Mouse (Mus musculus) brain, embryonic 14.5 days (tissue): ENCODE measurements around the gene Abhd10. TPM values are rescaled to one million over a fixed set of nuclear protein-coding genes. Genes with fewer than 3 reads are reported as not detected.

Experiments
- DNase-seq: peaks from one replicate; pipeline ENCODE4 v3.0.0-alpha.2; 2011; ENCODE audit warnings: low read depth
- CTCF ChIP-seq: fragments of 200-500 bp; IDR thresholded peaks from 2 replicates; pipeline ENCODE4 v1.5.1; 2012; ENCODE audit warnings: inconsistent platforms, mild to moderate bottlenecking, moderate library complexity, borderline replicate concordance; ENCODE audit not compliant: insufficient read depth, insufficient read length; ENCODE audit errors: extremely low read depth
- POLR2A ChIP-seq: fragments of 200-500 bp; IDR thresholded peaks from 2 replicates; pipeline ENCODE4 v1.6.1; 2012; ENCODE audit warnings: mild to moderate bottlenecking, inconsistent platforms, borderline replicate concordance; ENCODE audit not compliant: poor library complexity, insufficient read depth, insufficient read length, severe bottlenecking; ENCODE audit errors: extremely low read depth
- polyA plus RNA-seq: library from polyadenylated mRNA; depleted of rRNA; stranded (reverse); fragments of >200 nt; gene quantifications from 2 replicates; pipeline ENCODE4 v1.2.3, GENCODE M21; 2012

The Abhd10 gene
- polyA plus RNA-seq, 1 experiment, result 29.3 TPM

DNA sequence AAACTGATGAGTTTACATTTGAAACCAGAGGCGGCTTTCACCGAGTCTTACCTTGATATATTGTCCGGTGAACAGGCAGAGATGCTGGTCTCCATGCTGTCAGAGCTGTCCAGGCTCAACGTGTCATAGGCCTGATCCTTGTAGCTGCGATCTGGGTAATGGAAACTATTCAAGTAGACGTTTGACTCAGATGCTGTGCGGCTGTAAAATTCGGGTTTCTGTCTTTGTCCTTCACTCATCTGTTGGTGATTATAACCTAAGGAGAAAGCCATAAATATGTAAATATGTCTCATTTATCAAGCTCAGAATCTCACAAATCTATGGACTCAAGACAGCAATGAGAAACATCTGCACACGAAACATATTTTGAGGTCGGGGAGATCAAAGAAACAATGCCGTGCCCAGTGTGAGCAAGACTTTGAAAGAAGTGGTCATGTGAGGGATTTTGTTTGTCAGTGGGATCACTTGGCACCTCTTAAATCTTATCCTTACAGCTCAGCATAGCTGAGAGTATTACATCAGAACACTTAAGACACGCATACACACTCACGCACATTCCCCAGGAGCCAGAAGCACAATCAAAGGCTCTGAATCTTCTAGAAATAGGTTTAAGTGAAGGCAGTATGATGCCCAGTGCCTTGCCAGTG, 20.2 kb upstream of the Abhd10 start:
- TF ChIP-seq CTCF (no peak), POLR2A (no peak)
- no peak for DNase-seq

- TF ChIP-seq CTCF (0 out of 2 replicates have a peak, but pooled peaks have one; percentile 7), POLR2A (no peak)
- DNase-seq, result no peak
Observed at GRCm38 (mm10) chr16:45761425-45761824, 18.7 kb upstream of the Abhd10 start.

DNA sequence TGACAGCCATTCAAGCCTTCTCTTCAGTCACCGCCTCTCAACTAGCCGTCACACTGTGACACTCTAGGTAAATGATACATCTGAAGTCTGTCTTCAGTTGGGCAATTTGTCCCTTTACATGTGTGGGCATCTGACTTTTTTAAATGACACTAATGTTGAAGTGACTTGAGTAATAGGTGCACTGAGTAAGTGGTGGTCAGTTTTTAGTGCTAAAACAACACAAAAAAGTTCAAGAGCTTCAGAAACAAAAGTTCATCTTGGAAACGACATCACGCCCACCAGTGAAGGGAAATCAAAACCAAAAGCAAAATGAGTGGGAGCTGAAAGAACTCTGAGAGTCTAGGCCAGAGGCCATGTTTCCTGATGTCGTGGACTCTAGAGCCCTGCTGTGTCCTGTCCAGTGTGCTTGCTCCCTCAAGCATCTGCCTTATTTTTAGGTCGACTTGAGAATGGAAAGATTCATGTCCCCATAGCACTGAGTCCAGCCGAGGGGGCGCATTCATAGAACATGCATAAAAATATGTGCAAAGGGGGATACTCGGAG, 16.0 kb upstream of the Abhd10 start:
- no peak for DNase-seq
- TF ChIP-seq POLR2A, result no peak

- no peak for DNase-seq
Observed at GRCm38 (mm10) chr16:45757421-45758078, 14.8 kb upstream of the Abhd10 start.

DNA sequence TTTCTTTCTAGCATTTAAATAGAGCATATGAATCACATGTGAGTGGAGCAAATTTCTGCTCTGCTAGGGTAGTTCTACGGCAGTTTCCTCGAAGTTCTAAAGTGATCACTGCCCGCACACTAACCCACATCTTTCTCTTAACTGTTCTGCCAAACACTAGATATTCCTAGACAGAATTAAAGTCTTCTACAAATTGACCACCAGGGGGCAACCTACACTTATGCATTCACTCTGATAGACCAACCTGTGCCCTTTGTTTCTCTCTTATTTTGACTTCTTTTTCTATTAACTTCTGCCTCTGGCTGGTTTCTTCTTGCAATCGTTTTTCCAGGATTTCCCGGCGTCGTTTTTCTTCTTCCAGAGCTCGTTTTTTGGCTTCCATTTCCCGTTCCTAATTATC, 14.1 kb upstream of the Abhd10 start:
- peak; percentile 45 for TF ChIP-seq CTCF
- TF ChIP-seq POLR2A, result no peak
- DNase-seq, result peak; percentile 87

More at GRCm38 (mm10) chr16:45757421-45758078, 14.8 kb upstream of the Abhd10 start:
- TF ChIP-seq POLR2A (no peak), CTCF (no peak)

GRCm38 (mm10) chr16:45743591-45744144, 913 bp upstream of the Abhd10 start:
- no peak for DNase-seq
- TF ChIP-seq POLR2A (no peak), CTCF (no peak)

DNA sequence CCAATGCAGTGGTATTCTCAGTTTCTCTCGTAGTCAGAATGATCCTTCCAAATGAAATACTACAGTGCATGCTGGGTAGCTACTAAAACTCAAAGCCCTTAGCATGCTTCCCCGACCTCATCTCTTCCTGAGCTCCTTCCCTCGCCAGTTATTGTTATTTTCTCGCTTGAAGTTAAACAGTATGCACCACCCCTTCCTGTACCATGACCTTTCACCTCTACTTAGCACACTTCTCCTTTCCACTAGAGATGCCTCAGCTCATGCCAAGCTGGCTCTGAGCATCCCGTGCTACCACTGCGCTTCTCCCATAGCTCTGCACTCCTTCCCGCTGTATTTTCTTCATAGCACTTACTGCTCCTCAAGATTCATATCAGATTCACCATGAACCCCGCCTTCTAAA, 4.9 kb downstream of the Abhd10 start:
- no peak for DNase-seq
- TF ChIP-seq CTCF, result no peak
- no peak for TF ChIP-seq POLR2A

DNA sequence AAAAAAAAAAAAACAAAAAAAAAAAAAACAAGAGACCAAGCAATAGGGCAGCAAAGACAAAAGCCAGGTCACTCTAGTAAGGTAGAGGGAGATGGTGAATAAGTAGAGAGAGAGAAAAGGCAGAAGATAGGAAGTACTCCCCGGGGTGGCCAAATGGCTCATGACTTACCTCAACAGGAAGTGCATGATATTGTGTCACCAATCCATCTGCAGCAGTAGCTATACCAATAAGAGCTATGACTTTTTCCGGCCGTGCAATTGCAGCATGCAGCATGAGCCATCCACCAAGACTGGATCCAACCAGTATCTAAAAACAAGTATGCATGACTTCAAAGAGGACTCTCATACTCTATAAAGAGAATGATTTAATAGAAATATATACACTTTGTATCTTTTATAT, 6.0 kb downstream of the Abhd10 start:
- TF ChIP-seq CTCF, result no peak
- no peak for DNase-seq

- TF ChIP-seq CTCF (no peak), POLR2A (no peak)
- DNase-seq, result no peak
Observed at GRCm38 (mm10) chr16:45729163-45729562, 13.6 kb downstream of the Abhd10 start.

DNA sequence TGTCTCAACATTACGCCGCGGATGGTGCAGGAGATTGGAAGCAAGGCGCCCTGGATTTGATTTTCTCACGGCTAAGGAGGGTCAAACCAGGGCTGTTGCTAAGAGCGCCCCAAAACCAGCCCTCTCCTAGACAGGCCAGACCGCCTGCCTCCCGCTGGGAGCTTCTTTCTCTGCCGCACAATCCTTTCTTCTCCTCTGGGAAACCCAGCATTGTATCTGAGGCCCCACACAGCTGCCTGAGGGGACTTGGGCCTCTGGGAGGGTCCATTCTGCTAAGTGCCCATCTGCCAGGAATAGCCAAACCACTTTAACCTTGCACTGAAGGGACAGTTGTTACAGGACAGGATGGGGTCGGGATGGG, 18.0 kb downstream of the Abhd10 start:
- no peak for DNase-seq
- no peak for TF ChIP-seq CTCF
- peak; percentile 5; the same call in 1 of the 2 replicates for TF ChIP-seq POLR2A

GRCm38 (mm10) chr16:45724061-45724741, 18.6 kb downstream of the Abhd10 start, which contains the start of gene Tagln3:
Gene Tagln3, minus strand, starts transcription at chr16:45724608.
- TF ChIP-seq POLR2A, result peak; percentile 36; the same call in 1 of the 2 replicates
- no peak for TF ChIP-seq CTCF
- peak; percentile 93 for DNase-seq

- TF ChIP-seq CTCF (no peak), POLR2A (no peak)
- DNase-seq, result peak; percentile 78
Observed at GRCm38 (mm10) chr16:45723172-45723901, 19.4 kb downstream of the Abhd10 start.
